Mouse (Mus musculus) limb, embryonic 11.5 days (tissue): ENCODE results near the gene Plp2. TPM values are rescaled to one million over a fixed set of nuclear protein-coding genes. Genes with fewer than 3 reads are reported as not detected.

ENCODE experiments used
- polyA plus RNA-seq: library from polyadenylated mRNA; unstranded; fragments of >200 nt; fragmentation: Nextera tagmentation; extraction: Ambion mirVana; gene quantifications from 2 replicates; pipeline ENCODE4 v1.2.1, GENCODE M21; 2014

Plp2 gene
- polyA plus RNA-seq, 1 experiment from 2014 or later = 78.1 TPM

Other genes starting within 250 kb of the Plp2 start
- gene Foxp3, start 97.7 kb downstream of the Plp2 start, polyA plus RNA-seq = 0.05 and 0.06 TPM in 2 replicates
- gene Ppp1r3f, start 97.1 kb downstream of the Plp2 start, polyA plus RNA-seq = 0.88 and 1.6 TPM in 2 replicates
- gene Ccdc22, start 65.9 kb downstream of the Plp2 start, polyA plus RNA-seq = 29.8 and 31.2 TPM in 2 replicates
- not detected in 2 replicates for gene Cacna1f, start 64.3 kb downstream of the Plp2 start, polyA plus RNA-seq
- 0.56 and 0.61 TPM in 2 replicates for gene Syp, start 32.9 kb downstream of the Plp2 start, polyA plus RNA-seq
- 5.6 and 6.7 TPM in 2 replicates for gene Prickle3, start 14.1 kb downstream of the Plp2 start, polyA plus RNA-seq
- 0.21 TPM in 1 of 2 replicates, not detected in the other for gene Magix, start 9.9 kb upstream of the Plp2 start, polyA plus RNA-seq
- 40.9 and 43.4 TPM in 2 replicates for gene Gpkow, start 25.7 kb upstream of the Plp2 start, polyA plus RNA-seq
- gene Wdr45, start 42.9 kb upstream of the Plp2 start, polyA plus RNA-seq = 16.7 and 20.6 TPM in 2 replicates
- gene Gm45208, start 50.9 kb upstream of the Plp2 start, polyA plus RNA-seq = not detected in 2 replicates
- 85.7 and 99.5 TPM in 2 replicates for gene Praf2, start 57.0 kb upstream of the Plp2 start, polyA plus RNA-seq
- gene Ccdc120, start 79.5 kb upstream of the Plp2 start, polyA plus RNA-seq = 21.4 and 22.8 TPM in 2 replicates
- gene Tfe3, start 91.2 kb upstream of the Plp2 start, polyA plus RNA-seq = 17.7 and 20.6 TPM in 2 replicates
- 34.4 and 41.7 TPM in 2 replicates for gene Gripap1, start 118.4 kb upstream of the Plp2 start, polyA plus RNA-seq
- 0.97 and 1.5 TPM in 2 replicates for gene Kcnd1, start 150.9 kb upstream of the Plp2 start, polyA plus RNA-seq
- gene Otud5, start 170.0 kb upstream of the Plp2 start, polyA plus RNA-seq = 34.5 and 34.7 TPM in 2 replicates
- 5.2 and 5.4 TPM in 2 replicates for gene Pim2, start 206.9 kb upstream of the Plp2 start, polyA plus RNA-seq
- gene Slc35a2, start 212.6 kb upstream of the Plp2 start, polyA plus RNA-seq = 9.4 and 11.4 TPM in 2 replicates
- 137 and 151 TPM in 2 replicates for gene Pqbp1, start 227.9 kb upstream of the Plp2 start, polyA plus RNA-seq
- gene Timm17b, start 228.0 kb upstream of the Plp2 start, polyA plus RNA-seq = 185 and 195 TPM in 2 replicates
- not detected in 2 replicates for gene Gm10491, start 236.4 kb upstream of the Plp2 start, polyA plus RNA-seq
- not detected in 2 replicates for gene Gm10490, start 238.2 kb upstream of the Plp2 start, polyA plus RNA-seq
- 0.20 and 0.25 TPM in 2 replicates for gene Pcsk1n, start 248.4 kb upstream of the Plp2 start, polyA plus RNA-seq